Mouse (Mus musculus) MEL (cell line): ENCODE data around the gene Hoxd11.

Source experiments
- CTCF ChIP-seq, 3 experiments: IDR thresholded peaks in 2 of 3; conservative IDR thresholded peaks in 1 of 3; 2 replicates each; pipeline ENCODE4 v1.5.1; 2011 to 2012; ENCODE audit warnings: low read length in 3 of 3, low read depth in 2 of 3, mild to moderate bottlenecking in 2 of 3, improper control_type of control experiment in 1 of 3, inconsistent platforms in 1 of 3, mixed read lengths in 1 of 3, moderate library complexity in 1 of 3; ENCODE audit not compliant: control insufficient read depth in 1 of 3, insufficient read depth in 1 of 3, poor library complexity in 1 of 3, severe bottlenecking in 1 of 3
- POLR2A ChIP-seq, 2 experiments: IDR thresholded peaks; 2 replicates each; pipeline ENCODE4 v1.6.1; 2011 to 2012; ENCODE audit warnings: low read length in 2 of 2, mild to moderate bottlenecking in 2 of 2, control low read depth in 1 of 2, improper control_type of control experiment in 1 of 2, low read depth in 1 of 2, moderate library complexity in 1 of 2; ENCODE audit not compliant: control insufficient read depth in 1 of 2, insufficient read depth in 1 of 2, poor library complexity in 1 of 2
- TAL1 ChIP-seq: IDR thresholded peaks from 2 replicates; pipeline ENCODE4 v1.6.1; 2012; ENCODE audit warnings: mild to moderate bottlenecking, inconsistent platforms, low read length, moderate library complexity, mixed read lengths

DNA sequence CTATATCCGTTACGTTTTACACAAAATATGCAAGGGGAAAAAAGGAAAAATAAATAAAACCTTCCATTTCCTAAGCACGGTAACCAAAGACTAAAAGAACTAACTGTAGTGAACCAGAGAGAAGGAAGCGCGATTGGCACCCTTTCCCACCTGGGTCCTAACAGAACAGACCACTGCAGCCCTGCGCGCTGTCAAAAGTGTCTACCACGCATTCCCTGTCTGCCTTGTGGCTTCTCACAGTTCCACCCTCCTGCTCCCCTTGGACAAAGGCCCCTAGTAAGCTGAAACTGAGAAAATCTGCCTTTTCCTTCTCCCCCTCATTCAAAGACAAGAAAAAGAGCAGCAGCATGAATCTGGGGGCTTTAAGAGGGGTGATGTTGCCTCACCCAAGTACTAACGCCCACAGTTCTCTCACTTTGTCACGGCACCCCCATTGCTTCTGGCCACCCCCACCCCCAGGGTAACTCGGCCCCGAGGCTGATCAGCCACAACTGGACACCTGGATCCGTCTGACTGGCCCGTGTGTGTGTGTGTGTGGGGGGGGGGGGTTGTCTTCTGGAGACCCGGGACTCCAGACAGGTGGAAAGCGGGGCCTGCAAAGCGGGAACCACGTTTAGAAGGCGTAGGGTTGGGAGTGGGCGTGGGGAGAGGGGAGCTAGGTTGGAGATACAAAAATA is 24.5 kb upstream of the Hoxd11 start:
- TF ChIP-seq CTCF (IDR thresholded peaks at IDR 0.05 in 2 of 3, conservative IDR thresholded peaks at IDR 0.05 in 1 of 3; ENCODE audit: control insufficient read depth in 1 of 3, insufficient read depth in 1 of 3, low read depth in 2 of 3, low read length in 3 of 3, poor library complexity in 1 of 3, severe bottlenecking in 1 of 3) (no peak), TAL1 (no peak), POLR2A (IDR thresholded peaks at IDR 0.05; ENCODE audit: control insufficient read depth in 1 of 2, insufficient read depth in 1 of 2, low read depth in 1 of 2, low read length in 2 of 2, poor library complexity in 1 of 2) (no peak)
